Mouse (Mus musculus): Measurements from ENCODE around the gene Actrt3.
"Not testable (repeated sequence)": the region's sequence is repeated elsewhere in the genome, so short reads cannot be mapped to it uniquely, and the experiment has no call there.

Actrt3 gene

GRCm38 (mm10) chr3:30566333-30566732 lies 33.4 kb downstream of the Actrt3 start:
- not testable (repeated sequence) for DNase-seq

GRCm38 (mm10) chr3:30560677-30561314 lies 38.9 kb downstream of the Actrt3 start:
- no peak for DNase-seq

GRCm38 (mm10) chr3:30553741-30554140 lies 46.0 kb downstream of the Actrt3 start:
- DNase-seq, result no peak

GRCm38 (mm10) chr3:30550218-30550617 lies 49.5 kb downstream of the Actrt3 start:
- no peak for DNase-seq

- DNase-seq, result no peak
These were observed 50.8 kb downstream of the Actrt3 start for GRCm38 (mm10) chr3:30548928-30549327.

- DNase-seq, result no peak
These were observed 51.8 kb downstream of the Actrt3 start, which contains the start of gene Mecom for GRCm38 (mm10) chr3:30547908-30548307. Mecom (minus strand) TSS chr3:30548008.
